Mouse (Mus musculus): ENCODE results near the gene Ccdc15. TPM values are rescaled to one million over a fixed set of nuclear protein-coding genes. Genes with fewer than 3 reads are reported as not detected.
A peak's percentile ranks its signal among the peaks of the same experiment; 100 is the strongest.

Ccdc15 gene
- 7.4 and 7.8 TPM in 2 replicates for polyA plus RNA-seq (2015; fragmentation: Nextera tagmentation; extraction: Ambion mirVana)

DNA sequence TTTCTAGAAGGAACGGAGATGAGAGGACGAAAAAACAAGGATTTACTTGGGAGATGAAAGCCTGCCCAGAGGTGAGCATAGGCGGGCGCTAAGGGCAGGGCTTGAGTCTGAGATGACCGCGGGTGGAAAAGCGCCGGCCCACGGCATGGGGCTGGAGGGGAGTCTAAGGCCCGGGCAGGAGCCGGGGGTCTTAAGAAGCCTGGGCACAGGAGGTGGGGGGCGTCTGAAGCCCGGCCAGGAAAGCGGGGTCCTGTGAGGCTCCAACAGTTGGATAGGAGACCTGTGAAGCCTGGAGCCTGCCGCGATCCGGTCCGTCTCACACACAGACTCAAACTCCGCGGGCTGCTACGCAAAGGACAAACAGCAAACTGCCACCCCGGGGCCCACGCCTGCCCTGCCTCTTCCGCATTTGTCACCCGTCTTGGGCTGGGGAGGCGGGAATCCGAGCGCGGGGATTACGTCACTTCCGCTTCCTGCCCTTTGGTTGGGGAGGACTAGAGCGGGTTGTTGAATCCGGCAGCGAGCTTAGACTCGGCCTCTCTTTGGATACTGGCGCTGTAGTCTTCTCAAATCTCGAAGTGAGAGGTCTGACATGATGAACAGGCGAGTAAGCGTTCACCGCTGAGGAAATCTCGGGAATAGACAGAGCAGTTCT, at the start of gene Ccdc15:
Gene Ccdc15, minus strand, starts transcription at position 445 of the 655 bp plus-strand sequence.
- H3K4me2 ChIP-seq: peak within 1 kb of the TSS; percentile 62
- 0% methylated on average over 41 of the region's 41 CpGs for WGBS
- H3K27me3 ChIP-seq: no peaks in the 10 kb centered on the region

DNA sequence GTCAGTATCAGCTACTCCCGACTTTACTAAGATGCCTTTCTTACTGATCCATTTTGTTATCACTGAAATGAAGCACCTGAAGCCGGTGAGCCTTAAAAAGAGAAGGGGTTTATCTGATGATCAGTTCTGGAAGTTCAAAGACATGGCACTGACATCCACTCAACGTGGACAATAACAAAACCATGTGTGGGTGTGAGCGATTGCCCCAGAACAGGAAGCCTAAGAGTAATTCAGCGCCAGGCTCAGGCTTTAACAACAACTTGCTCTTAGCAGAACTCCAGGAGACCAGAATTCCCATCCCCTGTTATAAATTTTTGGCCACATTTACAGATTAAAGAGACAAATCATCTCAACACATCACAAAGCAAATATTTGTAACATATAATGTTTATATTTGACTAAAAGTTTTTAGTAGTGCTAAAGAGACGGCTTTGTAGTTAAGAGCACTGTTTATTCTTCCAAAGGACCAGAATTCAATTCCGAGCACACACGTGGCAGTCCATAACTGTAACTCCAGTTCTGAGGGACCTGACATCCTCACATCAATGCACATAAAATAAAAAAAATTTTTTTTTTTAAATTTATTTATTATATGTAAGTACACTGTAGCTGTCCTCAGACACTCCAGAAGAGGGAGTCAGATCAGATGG, 45.4 kb upstream of the Ccdc15 start:
- ATAC-seq (ENCODE audit: low FRiP score, low read depth): no peak
- Histone ChIP-seq H3K27me3 (no peaks in the 10 kb centered on the region), H3K9me3 (no peaks in the 10 kb centered on the region), H3K4me2 (no peak overlapping the region), H3K36me3 (no peaks in the 10 kb centered on the region), H3K4me3 (no peak overlapping the region), H3K4me1 (replicated peaks) (no peaks in the 10 kb centered on the region), H3K27ac (replicated peaks) (no peak overlapping the region), H3K9ac (no peak overlapping the region)
- WGBS: 81% methylated on average over 8 of the region's 8 CpGs

More for the DNA sequence above, at the start of gene Ccdc15:
- Histone ChIP-seq H3K9me3 (no peaks in the 10 kb centered on the region), H3K4me1 (replicated peaks) (peaks cover 17% of the 10 kb centered on the region), H3K36me3 (no peaks in the 10 kb centered on the region), H3K27ac (replicated peaks) (peak within 1 kb of the TSS; percentile 82), H3K9ac (peak within 1 kb of the TSS; percentile 70), H3K4me3 (peak within 1 kb of the TSS; percentile 77)
- ATAC-seq (ENCODE audit: low FRiP score, low read depth): peak; percentile 99

DNA sequence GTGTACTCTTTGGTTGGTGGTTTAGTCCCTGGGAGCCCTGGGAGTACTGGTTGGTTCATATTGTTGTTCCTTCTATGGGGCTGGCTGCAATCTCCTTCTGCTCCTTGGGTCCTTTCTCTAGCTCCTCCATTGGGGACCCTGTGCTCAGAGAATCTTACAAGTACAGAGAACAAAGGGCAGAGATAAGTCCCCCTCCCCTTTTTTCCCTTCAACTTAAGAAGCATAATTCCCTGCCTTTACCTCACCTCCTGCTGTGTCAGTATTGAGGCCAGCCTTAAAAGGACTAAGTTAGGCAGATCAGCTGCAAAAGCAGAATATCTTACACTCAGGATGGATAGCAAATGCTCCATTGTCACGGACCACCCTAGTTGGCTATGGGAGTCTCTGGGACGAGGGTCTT, 43.8 kb upstream of the Ccdc15 start:
- H3K4me3 ChIP-seq: no peak overlapping the region
- no peaks in the 10 kb centered on the region for H3K27me3 ChIP-seq
- no peaks in the 10 kb centered on the region for H3K36me3 ChIP-seq
- no peak for ATAC-seq (ENCODE audit: low FRiP score, low read depth)
- no peak overlapping the region for H3K9ac ChIP-seq
- H3K4me2 ChIP-seq: no peak overlapping the region
- H3K9me3 ChIP-seq: no peaks in the 10 kb centered on the region
- no peaks in the 10 kb centered on the region for H3K4me1 ChIP-seq (replicated peaks)
- H3K27ac ChIP-seq (replicated peaks): no peak overlapping the region
- WGBS: 60% methylated on average over 2 of the region's 2 CpGs

DNA sequence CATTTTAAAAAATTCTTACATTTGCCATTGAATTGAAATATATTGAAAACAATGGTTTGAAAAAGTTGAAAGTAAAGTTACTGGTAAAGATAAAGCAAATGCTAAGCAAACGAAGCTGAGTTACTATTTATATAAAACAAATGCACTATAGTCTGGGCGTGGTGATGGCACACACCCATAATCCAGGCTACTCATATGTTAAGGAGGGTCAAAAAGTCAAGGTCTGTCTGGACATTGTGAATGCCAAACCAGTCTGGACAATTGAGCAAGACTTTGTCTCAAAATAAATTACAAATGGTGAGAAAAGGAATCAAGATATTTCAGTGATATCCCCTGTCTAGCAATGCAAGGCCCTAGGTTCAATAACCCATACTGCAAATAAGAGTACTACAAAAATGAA, 42.7 kb upstream of the Ccdc15 start:
- H3K27me3 ChIP-seq: 0 out of 2 replicates have a peak, but pooled peaks cover 3% of the 10 kb centered on the region
- no peak overlapping the region for H3K4me3 ChIP-seq
- no peaks in the 10 kb centered on the region for H3K4me1 ChIP-seq (replicated peaks)
- no peak for ATAC-seq (ENCODE audit: low FRiP score, low read depth)
- no peak overlapping the region for H3K4me2 ChIP-seq
- H3K27ac ChIP-seq (replicated peaks): no peak overlapping the region
- no peak overlapping the region for H3K9ac ChIP-seq
- H3K36me3 ChIP-seq: no peaks in the 10 kb centered on the region
- H3K9me3 ChIP-seq: no peaks in the 10 kb centered on the region
- WGBS: 60% methylated on average over 2 of the region's 2 CpGs

DNA sequence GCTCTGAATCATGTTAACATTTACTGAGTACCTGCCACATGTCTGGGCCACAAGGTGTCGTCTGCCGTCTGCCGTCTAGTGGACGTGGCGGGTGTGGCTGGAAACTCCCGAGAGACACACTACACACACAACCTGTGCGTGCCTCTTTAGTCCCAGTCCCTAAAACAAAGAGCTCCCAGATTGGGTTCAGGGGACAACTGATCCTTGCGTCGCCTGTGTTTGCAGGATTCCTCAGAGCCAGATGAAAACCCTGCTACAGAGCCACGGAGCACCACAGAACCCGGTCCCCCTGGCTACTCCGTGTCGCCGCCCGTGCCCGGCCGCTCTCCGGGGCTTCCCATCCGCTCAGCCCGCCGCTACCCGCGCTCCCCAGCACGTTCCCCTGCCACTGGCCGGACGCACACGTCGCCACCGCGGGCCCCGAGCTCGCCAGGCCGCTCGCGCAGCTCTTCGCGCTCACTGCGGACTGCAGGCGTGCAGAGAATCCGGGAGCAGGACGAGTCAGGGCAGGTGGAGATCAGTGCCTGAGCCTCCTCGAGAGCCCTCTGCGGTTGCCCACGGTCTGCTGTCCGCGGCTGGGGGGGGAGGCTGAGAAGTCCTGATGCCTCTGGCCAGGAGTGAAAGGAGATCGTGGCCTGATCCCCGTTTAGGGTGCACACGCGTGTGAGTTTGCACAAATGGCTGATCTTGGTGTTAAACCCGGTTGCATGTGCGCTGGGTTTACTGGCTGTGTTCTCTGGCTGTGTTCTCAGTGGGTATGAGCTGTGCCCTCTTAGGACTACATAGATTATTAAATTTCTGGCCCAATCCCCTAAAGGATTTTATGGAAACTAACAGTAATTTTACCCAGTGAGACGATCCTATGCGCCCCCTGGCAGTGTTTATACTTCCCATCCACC, 36.3 kb upstream of the Ccdc15 start:
- Histone ChIP-seq H3K4me2 (peak overlapping the region; percentile 76), H3K36me3 (no peaks in the 10 kb centered on the region), H3K4me3 (peak overlapping the region; percentile 50), H3K27me3 (0 out of 2 replicates have a peak, but pooled peaks cover 4% of the 10 kb centered on the region), H3K27ac (replicated peaks) (peak overlapping the region; percentile 55), H3K9ac (peak overlapping the region; percentile 76), H3K4me1 (replicated peaks) (peaks cover 8% of the 10 kb centered on the region), H3K9me3 (no peaks in the 10 kb centered on the region)
- 7% methylated on average over 54 of the region's 54 CpGs for WGBS
- ATAC-seq (ENCODE audit: low FRiP score, low read depth): peak; percentile 88

DNA sequence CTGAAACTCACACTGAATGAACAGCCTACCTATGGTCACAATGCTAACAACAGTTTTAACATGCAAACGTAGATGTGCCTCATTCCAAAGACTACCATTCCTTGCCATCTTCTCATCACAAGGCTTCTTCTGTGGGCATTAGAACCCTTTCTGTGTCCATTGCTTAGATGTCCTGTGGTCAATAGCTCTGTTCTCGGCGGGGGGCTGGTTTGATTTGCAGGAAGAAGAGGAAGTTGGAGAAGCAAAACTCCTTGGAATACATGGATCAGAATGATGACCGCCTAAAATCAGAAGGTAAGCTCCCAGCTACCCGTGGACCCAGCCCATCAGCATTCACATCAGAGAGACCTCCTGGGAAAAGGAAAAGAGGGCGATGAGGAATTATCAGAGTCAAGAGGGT, 34.9 kb upstream of the Ccdc15 start:
- ATAC-seq (ENCODE audit: low FRiP score, low read depth): no peak
- H3K4me3 ChIP-seq: no peak overlapping the region
- WGBS: 96% methylated on average over 6 of the region's 6 CpGs
- H3K4me1 ChIP-seq (replicated peaks): peaks cover 8% of the 10 kb centered on the region
- H3K9ac ChIP-seq: no peak overlapping the region
- H3K4me2 ChIP-seq: no peak overlapping the region
- 0 out of 2 replicates have a peak, but pooled peaks cover 4% of the 10 kb centered on the region for H3K27me3 ChIP-seq
- no peak overlapping the region for H3K27ac ChIP-seq (replicated peaks)
- no peaks in the 10 kb centered on the region for H3K36me3 ChIP-seq
- H3K9me3 ChIP-seq: no peaks in the 10 kb centered on the region

DNA sequence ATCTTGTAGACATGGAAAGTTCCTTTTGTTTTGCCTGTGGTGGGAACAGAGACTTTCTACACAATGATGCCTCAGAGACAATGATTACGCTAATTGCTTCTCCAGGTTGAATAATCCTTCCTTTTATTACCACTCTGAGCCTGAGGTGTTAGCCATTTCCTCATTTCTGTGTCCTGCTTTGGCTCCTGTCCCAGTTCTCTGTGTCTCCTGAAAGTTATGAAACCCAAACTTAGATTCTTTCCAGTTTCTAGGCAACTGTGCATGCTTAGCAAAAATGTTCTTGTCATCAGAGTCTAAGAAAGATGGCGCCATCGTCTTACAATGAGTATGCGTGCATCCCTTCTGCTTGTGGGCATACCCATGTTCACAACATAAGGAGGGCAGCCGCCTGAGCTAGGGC, 27.5 kb upstream of the Ccdc15 start:
- H3K27me3 ChIP-seq: no peaks in the 10 kb centered on the region
- no peaks in the 10 kb centered on the region for H3K36me3 ChIP-seq
- no peaks in the 10 kb centered on the region for H3K9me3 ChIP-seq
- no peak overlapping the region for H3K9ac ChIP-seq
- no peak for ATAC-seq (ENCODE audit: low FRiP score, low read depth)
- no peak overlapping the region for H3K4me3 ChIP-seq
- H3K4me2 ChIP-seq: no peak overlapping the region
- WGBS: 76% methylated on average over 5 of the region's 5 CpGs
- H3K27ac ChIP-seq (replicated peaks): no peak overlapping the region
- no peaks in the 10 kb centered on the region for H3K4me1 ChIP-seq (replicated peaks)

DNA sequence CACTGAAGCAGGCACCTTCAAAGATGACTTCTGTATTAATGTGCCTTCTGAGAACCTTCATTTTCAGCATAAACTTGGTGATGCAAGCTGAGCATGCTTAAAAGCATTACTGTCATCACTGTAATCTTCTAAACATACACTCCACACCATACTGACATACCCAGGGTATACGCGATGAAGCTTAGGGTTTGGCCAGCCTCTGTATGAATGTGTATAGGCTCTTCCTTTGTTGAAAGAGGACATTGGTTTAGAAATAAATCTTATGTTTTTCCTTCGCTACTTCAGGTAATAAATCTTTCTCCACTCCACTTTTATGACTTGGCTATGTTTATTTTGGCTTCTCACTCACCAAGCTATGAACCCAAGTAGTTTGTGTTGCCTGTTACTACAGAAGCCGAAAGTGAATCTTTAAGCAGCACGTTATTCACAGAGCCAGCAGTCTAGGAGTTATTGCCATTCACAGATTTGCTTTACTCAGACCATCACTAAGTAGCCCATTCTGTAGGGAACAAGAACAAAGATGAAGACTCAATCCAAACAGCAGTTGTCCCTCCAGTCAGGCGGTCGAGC, 23.1 kb upstream of the Ccdc15 start:
- Histone ChIP-seq H3K4me3 (no peak overlapping the region), H3K9ac (no peak overlapping the region), H3K9me3 (no peaks in the 10 kb centered on the region), H3K27me3 (no peaks in the 10 kb centered on the region), H3K4me2 (no peak overlapping the region), H3K4me1 (replicated peaks) (no peaks in the 10 kb centered on the region), H3K36me3 (no peaks in the 10 kb centered on the region), H3K27ac (replicated peaks) (no peak overlapping the region)
- 83% methylated on average over 7 of the region's 7 CpGs for WGBS
- ATAC-seq (ENCODE audit: low FRiP score, low read depth): no peak

DNA sequence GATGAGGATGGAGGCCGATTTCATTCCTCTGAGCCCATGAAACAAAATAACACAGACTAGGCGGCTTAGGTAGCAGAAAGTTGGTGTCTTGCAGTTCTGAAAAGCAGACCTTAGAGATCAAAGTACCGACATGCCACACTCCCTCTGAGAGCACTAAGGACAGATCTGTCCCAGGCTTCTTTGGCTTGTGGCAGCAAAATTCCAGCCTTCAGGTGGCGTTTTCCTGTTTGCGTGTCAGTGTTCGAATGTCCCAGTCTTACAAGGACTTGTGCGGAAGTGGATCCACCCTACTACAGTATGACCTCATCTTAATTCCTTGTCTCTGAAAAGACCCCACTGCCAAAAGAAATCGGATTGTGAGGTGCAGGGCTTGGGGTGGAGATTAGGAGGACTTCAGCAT, 20.6 kb upstream of the Ccdc15 start:
- Histone ChIP-seq H3K4me3 (peak overlapping the region; percentile 9), H3K36me3 (no peaks in the 10 kb centered on the region), H3K4me1 (replicated peaks) (no peaks in the 10 kb centered on the region; the same call in 1 of the 2 replicates), H3K27me3 (no peaks in the 10 kb centered on the region), H3K9me3 (no peaks in the 10 kb centered on the region), H3K27ac (replicated peaks) (peak overlapping the region; percentile 84), H3K9ac (no peak overlapping the region), H3K4me2 (peak overlapping the region; percentile 26)
- no peak for ATAC-seq (ENCODE audit: low FRiP score, low read depth)
- WGBS: 85% methylated on average over 8 of the region's 8 CpGs

DNA sequence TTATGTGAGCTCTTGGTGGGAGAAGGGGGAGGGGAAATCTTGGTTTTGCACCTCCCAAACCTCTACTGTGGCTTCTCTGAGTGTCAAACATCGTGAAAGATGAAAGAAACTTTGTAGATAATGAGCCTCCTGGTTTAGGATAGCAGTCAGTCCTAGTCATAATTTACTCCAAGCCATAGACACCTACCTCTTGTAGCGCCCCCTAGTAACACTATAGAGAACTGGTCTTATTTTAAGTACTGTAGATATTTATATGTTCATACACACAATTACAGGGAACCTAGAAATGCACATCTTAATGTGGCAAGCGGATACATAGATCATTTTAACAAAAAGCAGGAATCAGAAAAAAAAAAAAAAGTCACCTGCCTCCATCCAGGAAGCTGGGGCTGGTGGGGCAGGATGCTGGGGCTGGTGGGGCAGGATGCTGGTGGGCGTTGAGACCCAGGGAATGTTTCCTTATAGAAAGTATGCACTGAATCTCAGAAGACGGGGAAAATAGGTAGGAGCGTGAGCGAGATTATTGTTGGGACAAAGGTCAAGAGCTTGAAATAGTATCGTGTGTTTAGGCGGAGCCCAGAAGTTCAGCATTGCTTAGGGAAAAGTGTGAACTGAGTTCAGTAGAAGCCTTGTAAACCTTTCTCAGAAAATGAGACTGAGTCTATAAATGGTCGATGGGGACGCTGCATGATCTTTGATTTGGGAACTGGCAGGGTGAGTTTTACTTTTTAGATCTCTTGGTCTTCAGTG, 20.0 kb upstream of the Ccdc15 start:
- H3K36me3 ChIP-seq: no peaks in the 10 kb centered on the region
- no peak for ATAC-seq (ENCODE audit: low FRiP score, low read depth)
- H3K27me3 ChIP-seq: no peaks in the 10 kb centered on the region
- H3K9ac ChIP-seq: no peak overlapping the region
- H3K4me2 ChIP-seq: peak overlapping the region; percentile 26
- peak overlapping the region; percentile 84 for H3K27ac ChIP-seq (replicated peaks)
- H3K9me3 ChIP-seq: no peaks in the 10 kb centered on the region
- WGBS: 85% methylated on average over 11 of the region's 11 CpGs
- no peaks in the 10 kb centered on the region; the same call in 1 of the 2 replicates for H3K4me1 ChIP-seq (replicated peaks)
- H3K4me3 ChIP-seq: peak overlapping the region; percentile 26
